Mouse (Mus musculus) lung, adult 2 months (tissue): ENCODE measurements around the gene Clint1.

Experiments
- CTCF ChIP-seq: fragments of 200-500 bp; IDR thresholded peaks from 2 replicates; pipeline ENCODE4 v1.5.1; 2011; ENCODE audit warnings: mild to moderate bottlenecking, low read length, control low read depth; ENCODE audit not compliant: insufficient read depth
- POLR2A ChIP-seq: fragments of 200-500 bp; IDR thresholded peaks from 2 replicates; pipeline ENCODE4 v1.6.1; 2011; ENCODE audit warnings: low read depth, mild to moderate bottlenecking, control low read depth, low read length, borderline replicate concordance; ENCODE audit errors: extremely low read depth

GRCm38 (mm10) chr11:45809424-45809823, 42.4 kb upstream of the Clint1 start:
- TF ChIP-seq CTCF, result no peak
- no peak for TF ChIP-seq POLR2A
